Mouse (Mus musculus) heart, adult 18-20 months (tissue): ENCODE measurements around the gene Slc23a2. TPM values are rescaled to one million over a fixed set of nuclear protein-coding genes. Genes with fewer than 3 reads are reported as not detected.

ENCODE experiments used
- DNase-seq, 2 experiments: peaks; one replicate each; pipeline ENCODE4 v3.0.0; 2021 to 2022; ENCODE audit warnings: mixed read lengths in 1 of 2
- total RNA-seq, 2 experiments: library from RNA; stranded (reverse); gene quantifications; 2 replicates each; pipeline ENCODE4 v1.2.3; 2021

Gene Slc23a2
- total RNA-seq, 2 experiments from 2014 or later, result 12.4 to 14.9 TPM

GRCm38 (mm10) chr2:132049491-132049890, 95.4 kb downstream of the Slc23a2 start:
- no peak for DNase-seq

GRCm38 (mm10) chr2:132048143-132048772, 96.7 kb downstream of the Slc23a2 start:
- DNase-seq, result no peak

GRCm38 (mm10) chr2:132047364-132047763, 97.5 kb downstream of the Slc23a2 start:
- DNase-seq, result no peak

- no peak for DNase-seq
Observed at GRCm38 (mm10) chr2:132046659-132047058, 98.2 kb downstream of the Slc23a2 start.

GRCm38 (mm10) chr2:132044320-132045274, 100.3 kb downstream of the Slc23a2 start:
- no peak for DNase-seq

- peak; percentile 88 to 93 for DNase-seq
Observed at GRCm38 (mm10) chr2:132043101-132043621, 101.7 kb downstream of the Slc23a2 start.

- no peak for DNase-seq
Observed at GRCm38 (mm10) chr2:132039894-132040293, 105.0 kb downstream of the Slc23a2 start.

GRCm38 (mm10) chr2:132036326-132036725, 108.6 kb downstream of the Slc23a2 start:
- DNase-seq, result peak in 1 of 2 experiments; percentile 44

GRCm38 (mm10) chr2:132035470-132035835, 109.5 kb downstream of the Slc23a2 start:
- no peak for DNase-seq

- peak in 1 of 2 experiments; percentile 63 for DNase-seq
Observed at GRCm38 (mm10) chr2:132034590-132035469, 110.1 kb downstream of the Slc23a2 start.

GRCm38 (mm10) chr2:132031364-132032095, 113.4 kb downstream of the Slc23a2 start:
- DNase-seq, result no peak

GRCm38 (mm10) chr2:132030418-132031363, 114.2 kb downstream of the Slc23a2 start:
- DNase-seq, result no peak

GRCm38 (mm10) chr2:132029646-132030417, 115.1 kb downstream of the Slc23a2 start, which contains the start of gene Rassf2:
Gene Rassf2 (minus strand): TSS chr2:132030258.
- peak; percentile 88 to 93 for DNase-seq

GRCm38 (mm10) chr2:132028894-132029605, 115.9 kb downstream of the Slc23a2 start:
- DNase-seq, result peak; percentile 60 to 68

- no peak for DNase-seq
Observed at GRCm38 (mm10) chr2:132028107-132028506, 116.8 kb downstream of the Slc23a2 start.

- peak; percentile 57 to 81 for DNase-seq
Observed at GRCm38 (mm10) chr2:132027366-132027765, 117.5 kb downstream of the Slc23a2 start.

- no peak for DNase-seq
Observed at GRCm38 (mm10) chr2:132024028-132024427, 120.9 kb downstream of the Slc23a2 start.

GRCm38 (mm10) chr2:132022621-132023020, 122.3 kb downstream of the Slc23a2 start:
- DNase-seq, result peak in 1 of 2 experiments; percentile 55
